Mouse (Mus musculus): ENCODE data around the gene Rps10. TPM values are rescaled to one million over a fixed set of nuclear protein-coding genes. Genes with fewer than 3 reads are reported as not detected.

Rps10 gene
- polyA plus RNA-seq, 1 experiment from 2014 or later, result 879 TPM

- H3K4me3 ChIP-seq (ENCODE audit: low read depth, low read length), result no peak overlapping the region
- no peak overlapping the region for H3K27ac ChIP-seq (replicated peaks)
- TF ChIP-seq EP300 (optimal IDR thresholded peaks at IDR 0.05), result no peak
- no peak for TF ChIP-seq CTCF (IDR thresholded peaks at IDR 0.05; ENCODE audit: low read depth)
- WGBS, result 78% methylated on average over 13 of the region's 13 CpGs
- H3K4me2 ChIP-seq (replicated peaks; ENCODE audit: low read depth), result no peak overlapping the region
- ATAC-seq (ENCODE audit: low FRiP score, low TSS enrichment), result peak; percentile 30
- no peaks in the 10 kb centered on the region for H3K4me1 ChIP-seq (replicated peaks; ENCODE audit: control insufficient read depth, insufficient read depth)
- H3K9ac ChIP-seq (ENCODE audit: low read length), result no peak overlapping the region
- peaks cover 5% of the 10 kb centered on the region for H3K36me3 ChIP-seq (ENCODE audit: control insufficient read depth, insufficient read depth, low read length)
- H3K9me3 ChIP-seq (ENCODE audit: control insufficient read depth, low read length), result no peaks in the 10 kb centered on the region
- no peak for DNase-seq (ENCODE audit: low spot score)
- no peaks in the 10 kb centered on the region for H3K27me3 ChIP-seq (ENCODE audit: control insufficient read depth, insufficient read depth, low read length)
Measured at GRCm38 (mm10) chr17:27583185-27583894, 53.1 kb downstream of the Rps10 start.

Other genes starting within 250 kb of the Rps10 start
- 0.16 TPM in 2 replicates for gene Grm4, start 115.3 kb downstream of the Rps10 start, polyA plus RNA-seq (2015; fragmentation: Nextera tagmentation; extraction: Ambion mirVana)
- gene Hmga1, start 80.2 kb downstream of the Rps10 start, polyA plus RNA-seq (2015; fragmentation: Nextera tagmentation; extraction: Ambion mirVana), result 71.1 and 78.4 TPM in 2 replicates
- gene AI413582, start 70.9 kb downstream of the Rps10 start, polyA plus RNA-seq (2015; fragmentation: Nextera tagmentation; extraction: Ambion mirVana), result 37.1 and 37.7 TPM in 2 replicates
- gene Nudt3, start 13.2 kb downstream of the Rps10 start, polyA plus RNA-seq (2015; fragmentation: Nextera tagmentation; extraction: Ambion mirVana), result 40.6 and 43.9 TPM in 2 replicates
- not detected in 2 replicates for gene RPS10-NUDT3, start 1.4 kb downstream of the Rps10 start, polyA plus RNA-seq (2015; fragmentation: Nextera tagmentation; extraction: Ambion mirVana)
- gene Pacsin1, start 18.8 kb upstream of the Rps10 start, polyA plus RNA-seq (2015; fragmentation: Nextera tagmentation; extraction: Ambion mirVana), result 1.2 and 1.4 TPM in 2 replicates
- 28.0 and 29.7 TPM in 2 replicates for gene Spdef, start 92.3 kb upstream of the Rps10 start, polyA plus RNA-seq (2015; fragmentation: Nextera tagmentation; extraction: Ambion mirVana)
- gene D17Wsu92e, start 184.0 kb upstream of the Rps10 start, polyA plus RNA-seq (2015; fragmentation: Nextera tagmentation; extraction: Ambion mirVana), result 23.3 and 25.4 TPM in 2 replicates
- gene Snrpc, start 201.5 kb upstream of the Rps10 start, polyA plus RNA-seq (2015; fragmentation: Nextera tagmentation; extraction: Ambion mirVana), result 163 and 179 TPM in 2 replicates
- gene Uhrf1bp1, start 219.8 kb upstream of the Rps10 start, polyA plus RNA-seq (2015; fragmentation: Nextera tagmentation; extraction: Ambion mirVana), result 1.3 and 1.4 TPM in 2 replicates

All from stomach, postnatal 0 days (tissue).